Mouse (Mus musculus): ENCODE data around the gene 2610528J11Rik.

GRCm38 (mm10) chr4:118527335-118527681 lies 509 bp downstream of the 2610528J11Rik start:
- TF ChIP-seq POLR2A (IDR thresholded peaks at IDR 0.05; ENCODE audit: insufficient read length, low read depth) (no peak), CEBPB (IDR thresholded peaks at IDR 0.05; ENCODE audit: insufficient read depth, poor library complexity, severe bottlenecking) (no peak), MYOD1 (IDR thresholded peaks at IDR 0.05; ENCODE audit: control insufficient read depth in 1 of 3, insufficient read length in 2 of 3, low read depth in 2 of 3) (no peak)

Measured in myocyte (in vitro differentiated cells).